Mouse (Mus musculus) liver, adult 2 months (tissue): ENCODE data around the gene Fabp6.

Experiments
- CTCF ChIP-seq: fragments of 200-500 bp; IDR thresholded peaks from 2 replicates; pipeline ENCODE4 v1.5.1; 2011; ENCODE audit warnings: low read depth, low read length, control low read depth
- POLR2A ChIP-seq: fragments of 200-500 bp; IDR thresholded peaks from 2 replicates; pipeline ENCODE4 v1.6.1; 2011; ENCODE audit warnings: low read length, control low read depth; ENCODE audit not compliant: insufficient read depth; ENCODE audit errors: extremely low read depth

DNA sequence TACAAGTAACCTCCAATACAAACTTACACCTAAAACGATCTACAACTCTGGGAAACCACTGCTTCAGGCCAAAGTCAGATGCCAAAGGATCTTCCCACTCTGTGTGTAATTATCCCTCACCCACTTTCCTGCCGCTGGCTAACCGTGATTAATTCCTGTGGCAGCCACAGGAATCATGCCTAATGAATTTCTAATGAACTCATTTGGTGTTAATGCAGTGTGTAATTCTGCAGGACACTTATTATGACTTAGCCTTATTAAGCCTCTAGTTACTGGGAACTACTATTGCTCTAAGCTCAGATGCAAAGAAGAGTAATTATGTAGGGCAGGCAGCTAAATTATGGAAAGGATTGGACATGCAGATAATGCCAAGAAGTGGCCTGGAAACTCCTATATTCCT lies 7.1 kb upstream of the Fabp6 start:
- TF ChIP-seq POLR2A (no peak), CTCF (no peak)
